Mouse (Mus musculus) embryonic fibroblast, embryonic 13.5 days (primary cell): ENCODE data around the gene Anapc2. TPM values are rescaled to one million over a fixed set of nuclear protein-coding genes. Genes with fewer than 3 reads are reported as not detected.
"Not testable (repeated sequence)": the region's sequence is repeated elsewhere in the genome, so short reads cannot be mapped to it uniquely, and the experiment has no call there.

Experiments
- H3K27ac ChIP-seq: 2 replicates; pipeline ENCODE4 v1.5.1; 2012; ENCODE audit warnings: low read length, control low read depth, inconsistent platforms; ENCODE audit not compliant: insufficient read depth
- H3K4me1 ChIP-seq: 2 replicates; pipeline ENCODE4 v1.6.1; 2011; ENCODE audit warnings: low read length; ENCODE audit not compliant: control insufficient read depth, insufficient read depth
- H3K4me3 ChIP-seq: 2 replicates; pipeline ENCODE4 v1.5.1; 2011; ENCODE audit warnings: mild to moderate bottlenecking, control low read depth, low read length; ENCODE audit not compliant: insufficient read depth
- CTCF ChIP-seq: IDR thresholded peaks from 2 replicates; pipeline ENCODE4 v1.5.1; 2011; ENCODE audit warnings: mild to moderate bottlenecking, control low read depth, low read length, moderate library complexity, borderline replicate concordance; ENCODE audit not compliant: insufficient read depth
- POLR2A ChIP-seq: IDR thresholded peaks from 2 replicates; pipeline ENCODE4 v1.6.1; 2011; ENCODE audit warnings: low read depth, mild to moderate bottlenecking, control low read depth, low read length, moderate library complexity
- polyA plus RNA-seq: library from polyadenylated mRNA; stranded (reverse); fragments of >200 nt; gene quantifications from 2 replicates; pipeline ENCODE4 v1.2.4, GENCODE M21; 2011; ENCODE audit warnings: low read depth; ENCODE audit not compliant: missing spikeins, insufficient read length

The Anapc2 gene
- polyA plus RNA-seq, 1 experiment, result 95.3 TPM

GRCm38 (mm10) chr2:25239766-25240165 is 32.5 kb upstream of the Anapc2 start:
- TF ChIP-seq CTCF, result no peak
- no peak for TF ChIP-seq POLR2A
- Histone ChIP-seq H3K4me1 (0 out of 2 replicates have a peak, but pooled peaks cover 3% of the 10 kb centered on the region), H3K27ac (no peak overlapping the region), H3K4me3 (no peak overlapping the region)

GRCm38 (mm10) chr2:25240310-25240709 is 32.0 kb upstream of the Anapc2 start:
- H3K4me3 ChIP-seq, result no peak overlapping the region
- H3K4me1 ChIP-seq, result 0 out of 2 replicates have a peak, but pooled peaks cover 3% of the 10 kb centered on the region
- no peak overlapping the region for H3K27ac ChIP-seq
- TF ChIP-seq POLR2A (no peak), CTCF (no peak)

GRCm38 (mm10) chr2:25240723-25241437 is 31.4 kb upstream of the Anapc2 start:
- Histone ChIP-seq H3K27ac (no peak overlapping the region), H3K4me3 (0 out of 2 replicates have a peak overlapping the region, but pooled peaks have one; percentile 8), H3K4me1 (0 out of 2 replicates have a peak, but pooled peaks cover 3% of the 10 kb centered on the region)
- TF ChIP-seq CTCF (no peak), POLR2A (no peak; the same call in 1 of the 2 replicates)

GRCm38 (mm10) chr2:25241438-25241775 is 30.9 kb upstream of the Anapc2 start:
- H3K27ac ChIP-seq, result no peak overlapping the region
- H3K4me1 ChIP-seq, result 0 out of 2 replicates have a peak, but pooled peaks cover 3% of the 10 kb centered on the region
- H3K4me3 ChIP-seq, result no peak overlapping the region
- TF ChIP-seq POLR2A, result no peak
- no peak for TF ChIP-seq CTCF

- Histone ChIP-seq H3K4me1 (0 out of 2 replicates have a peak, but pooled peaks cover 3% of the 10 kb centered on the region), H3K27ac (no peak within 1 kb of the TSS), H3K4me3 (no peak within 1 kb of the TSS)
- no peak for TF ChIP-seq CTCF
- no peak for TF ChIP-seq POLR2A
Measured at GRCm38 (mm10) chr2:25242101-25242506, 30.2 kb upstream of the Anapc2 start, which contains the start of the genes Rnf208 and Cysrt1. TSS of gene Rnf208 (plus strand) at chr2:25242255. TSS of gene Cysrt1 (minus strand) at chr2:25242452.

GRCm38 (mm10) chr2:25243342-25243741 is 28.9 kb upstream of the Anapc2 start:
- Histone ChIP-seq H3K4me1 (no peaks in the 10 kb centered on the region), H3K4me3 (no peak overlapping the region), H3K27ac (no peak overlapping the region)
- TF ChIP-seq POLR2A (no peak), CTCF (no peak)

GRCm38 (mm10) chr2:25244144-25244543 is 28.1 kb upstream of the Anapc2 start:
- TF ChIP-seq POLR2A (no peak), CTCF (no peak)

GRCm38 (mm10) chr2:25246183-25247072 is 25.9 kb upstream of the Anapc2 start, which contains the start of gene AL732309.1:
TSS of gene AL732309.1 (minus strand) at chr2:25246863.
- no peak within 1 kb of the TSS for H3K27ac ChIP-seq
- TF ChIP-seq POLR2A (no peak), CTCF (no peak)
- H3K4me1 ChIP-seq, result no peaks in the 10 kb centered on the region
- H3K4me3 ChIP-seq, result no peak within 1 kb of the TSS

More at GRCm38 (mm10) chr2:25244144-25244543, 28.1 kb upstream of the Anapc2 start:
- Histone ChIP-seq H3K4me1 (no peaks in the 10 kb centered on the region), H3K4me3 (no peak overlapping the region), H3K27ac (no peak overlapping the region)

GRCm38 (mm10) chr2:25252331-25252730 is 19.9 kb upstream of the Anapc2 start:
- Histone ChIP-seq H3K4me3 (no peak overlapping the region), H3K27ac (no peak overlapping the region), H3K4me1 (no peaks in the 10 kb centered on the region)
- no peak for TF ChIP-seq POLR2A
- peak; percentile 29; the same call in 1 of the 2 replicates for TF ChIP-seq CTCF

GRCm38 (mm10) chr2:25255284-25255779 is 16.9 kb upstream of the Anapc2 start, which contains the start of gene Tmem203:
TSS of gene Tmem203 (plus strand) at chr2:25255439.
- H3K27ac ChIP-seq, result no peak within 1 kb of the TSS
- H3K4me1 ChIP-seq, result no peaks in the 10 kb centered on the region
- TF ChIP-seq POLR2A, result peak; percentile 54
- no peak for TF ChIP-seq CTCF
- peak within 1 kb of the TSS; percentile 92 for H3K4me3 ChIP-seq

GRCm38 (mm10) chr2:25256443-25257109 is 15.7 kb upstream of the Anapc2 start:
- peak overlapping the region; percentile 92 for H3K4me3 ChIP-seq
- not testable (repeated sequence) for H3K27ac ChIP-seq, H3K4me1 ChIP-seq

GRCm38 (mm10) chr2:25257250-25257649 is 15.0 kb upstream of the Anapc2 start:
- not testable (repeated sequence) for H3K4me1 ChIP-seq, H3K4me3 ChIP-seq, H3K27ac ChIP-seq
